Mouse (Mus musculus) testis, adult 2 months (tissue): ENCODE measurements around the gene Ccdc8.

Experiments used
- CTCF ChIP-seq: fragments of 200-500 bp; IDR thresholded peaks from 2 replicates; pipeline ENCODE4 v1.5.1; 2012; ENCODE audit warnings: low read depth, mild to moderate bottlenecking, inconsistent platforms, low read length, moderate library complexity; ENCODE audit not compliant: control insufficient read depth, insufficient read depth, insufficient replicate concordance
- POLR2A ChIP-seq: fragments of 200-500 bp; IDR thresholded peaks from 2 replicates; pipeline ENCODE4 v1.6.1; 2012; ENCODE audit warnings: low read depth, mild to moderate bottlenecking, inconsistent platforms, low read length, moderate library complexity; ENCODE audit not compliant: control insufficient read depth

DNA sequence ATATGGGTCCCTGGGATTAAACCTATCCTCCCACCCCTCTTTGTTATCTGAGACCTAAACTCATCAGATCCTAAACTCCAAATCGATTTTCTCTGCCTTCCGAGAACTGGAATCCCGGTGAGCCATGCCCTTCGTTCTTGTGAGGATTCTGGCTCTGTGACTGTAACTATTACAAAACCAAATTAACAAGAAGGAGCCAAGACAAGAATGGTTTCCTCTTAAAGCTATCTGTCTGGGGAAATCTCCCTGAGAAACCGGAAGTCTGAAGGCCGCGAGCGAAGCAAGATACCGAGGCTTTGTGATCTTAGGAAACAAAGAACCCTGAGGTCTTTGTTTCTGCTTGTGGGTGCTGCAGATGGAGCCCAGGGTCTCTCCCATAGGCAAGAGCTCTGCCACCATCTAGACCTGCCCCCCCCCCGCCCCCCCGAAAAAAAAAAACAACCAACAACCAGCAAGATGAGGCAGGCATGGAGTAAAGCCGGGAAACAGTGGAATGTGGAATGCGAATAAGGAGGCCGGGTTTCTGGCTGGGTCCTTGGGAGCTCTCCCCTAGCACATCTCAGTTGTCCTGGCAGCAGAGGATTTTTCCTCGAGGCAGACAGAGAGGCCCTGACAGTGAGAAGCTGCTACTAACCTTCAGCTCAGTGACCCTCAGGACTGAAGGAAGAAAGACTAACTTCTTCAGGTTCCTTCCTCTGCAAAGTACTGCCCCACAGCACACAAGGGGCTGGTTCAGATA is 2.3 kb upstream of the Ccdc8 start:
- TF ChIP-seq CTCF: no peak
- no peak for TF ChIP-seq POLR2A
